Mouse (Mus musculus): ENCODE results near the gene Cdc42bpb. TPM values are rescaled to one million over a fixed set of nuclear protein-coding genes. Genes with fewer than 3 reads are reported as not detected.

Cdc42bpb gene
- polyA plus RNA-seq, 1 experiment, result 56.8 TPM

- TF ChIP-seq CTCF (IDR thresholded peaks at IDR 0.05; ENCODE audit: control insufficient read depth, insufficient read depth, insufficient replicate concordance, low read depth, low read length) (no peak), POLR2A (IDR thresholded peaks at IDR 0.05; ENCODE audit: control insufficient read depth, low read depth, low read length) (no peak)
- H3K27me3 ChIP-seq (ENCODE audit: control insufficient read depth, insufficient read depth, low read length), result no peaks in the 10 kb centered on the region
- H3K36me3 ChIP-seq (ENCODE audit: control insufficient read depth, insufficient read depth, low read length), result no peaks in the 10 kb centered on the region
- no peaks in the 10 kb centered on the region for H3K4me1 ChIP-seq (ENCODE audit: control insufficient read depth, insufficient read depth, low read length)
- no peak overlapping the region for H3K4me3 ChIP-seq (ENCODE audit: control insufficient read depth, low read depth, low read length)
- H3K27ac ChIP-seq (ENCODE audit: control insufficient read depth, insufficient read depth, low read depth, low read length), result no peak overlapping the region
Observed at GRCm38 (mm10) chr12:111324949-111325348, 52.6 kb downstream of the Cdc42bpb start.

GRCm38 (mm10) chr12:111324536-111324935 lies 53.0 kb downstream of the Cdc42bpb start:
- no peaks in the 10 kb centered on the region for H3K4me1 ChIP-seq (ENCODE audit: control insufficient read depth, insufficient read depth, low read length)
- H3K36me3 ChIP-seq (ENCODE audit: control insufficient read depth, insufficient read depth, low read length), result no peaks in the 10 kb centered on the region
- TF ChIP-seq POLR2A (IDR thresholded peaks at IDR 0.05; ENCODE audit: control insufficient read depth, low read depth, low read length) (no peak), CTCF (IDR thresholded peaks at IDR 0.05; ENCODE audit: control insufficient read depth, insufficient read depth, insufficient replicate concordance, low read depth, low read length) (no peak)
- H3K4me3 ChIP-seq (ENCODE audit: control insufficient read depth, low read depth, low read length), result no peak overlapping the region
- H3K27ac ChIP-seq (ENCODE audit: control insufficient read depth, insufficient read depth, low read depth, low read length), result no peak overlapping the region
- H3K27me3 ChIP-seq (ENCODE audit: control insufficient read depth, insufficient read depth, low read length), result no peaks in the 10 kb centered on the region

- H3K27me3 ChIP-seq (ENCODE audit: control insufficient read depth, insufficient read depth, low read length), result no peaks in the 10 kb centered on the region
- H3K36me3 ChIP-seq (ENCODE audit: control insufficient read depth, insufficient read depth, low read length), result no peaks in the 10 kb centered on the region
- H3K4me3 ChIP-seq (ENCODE audit: control insufficient read depth, low read depth, low read length), result no peak overlapping the region
- no peak overlapping the region for H3K27ac ChIP-seq (ENCODE audit: control insufficient read depth, insufficient read depth, low read depth, low read length)
- no peaks in the 10 kb centered on the region for H3K4me1 ChIP-seq (ENCODE audit: control insufficient read depth, insufficient read depth, low read length)
- TF ChIP-seq CTCF (IDR thresholded peaks at IDR 0.05; ENCODE audit: control insufficient read depth, insufficient read depth, insufficient replicate concordance, low read depth, low read length) (no peak), POLR2A (IDR thresholded peaks at IDR 0.05; ENCODE audit: control insufficient read depth, low read depth, low read length) (no peak)
Observed at GRCm38 (mm10) chr12:111323423-111323822, 54.1 kb downstream of the Cdc42bpb start.

GRCm38 (mm10) chr12:111321832-111322231 lies 55.7 kb downstream of the Cdc42bpb start:
- TF ChIP-seq CTCF (IDR thresholded peaks at IDR 0.05; ENCODE audit: control insufficient read depth, insufficient read depth, insufficient replicate concordance, low read depth, low read length) (no peak), POLR2A (IDR thresholded peaks at IDR 0.05; ENCODE audit: control insufficient read depth, low read depth, low read length) (no peak)
- Histone ChIP-seq H3K27ac (ENCODE audit: control insufficient read depth, insufficient read depth, low read depth, low read length) (no peak overlapping the region), H3K4me1 (ENCODE audit: control insufficient read depth, insufficient read depth, low read length) (no peaks in the 10 kb centered on the region), H3K27me3 (ENCODE audit: control insufficient read depth, insufficient read depth, low read length) (no peaks in the 10 kb centered on the region), H3K4me3 (ENCODE audit: control insufficient read depth, low read depth, low read length) (no peak overlapping the region), H3K36me3 (ENCODE audit: control insufficient read depth, insufficient read depth, low read length) (no peaks in the 10 kb centered on the region)

DNA sequence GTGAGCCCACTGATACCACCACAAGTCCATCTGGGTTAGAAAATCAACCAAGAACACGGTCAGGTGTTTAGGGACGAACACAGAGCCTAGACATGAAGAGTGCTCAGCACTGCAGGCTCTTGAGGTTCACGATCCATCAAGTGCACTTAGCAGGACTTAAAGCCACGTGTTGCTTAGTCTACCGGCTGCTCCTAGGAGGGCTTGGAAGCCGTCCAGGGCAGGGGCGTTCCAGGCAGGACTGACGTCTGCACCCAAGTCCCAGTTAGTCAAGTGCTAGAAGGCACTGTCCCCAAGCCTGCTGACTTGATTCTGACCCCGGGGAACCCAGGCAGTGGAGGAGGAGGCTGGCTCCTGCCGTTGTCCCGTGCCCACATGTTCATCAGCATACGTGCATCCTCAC lies 57.0 kb downstream of the Cdc42bpb start:
- Histone ChIP-seq H3K27me3 (ENCODE audit: control insufficient read depth, insufficient read depth, low read length) (no peaks in the 10 kb centered on the region), H3K4me1 (ENCODE audit: control insufficient read depth, insufficient read depth, low read length) (no peaks in the 10 kb centered on the region), H3K4me3 (ENCODE audit: control insufficient read depth, low read depth, low read length) (no peak overlapping the region), H3K36me3 (ENCODE audit: control insufficient read depth, insufficient read depth, low read length) (no peaks in the 10 kb centered on the region), H3K27ac (ENCODE audit: control insufficient read depth, insufficient read depth, low read depth, low read length) (no peak overlapping the region)
- TF ChIP-seq CTCF (IDR thresholded peaks at IDR 0.05; ENCODE audit: control insufficient read depth, insufficient read depth, insufficient replicate concordance, low read depth, low read length) (no peak), POLR2A (IDR thresholded peaks at IDR 0.05; ENCODE audit: control insufficient read depth, low read depth, low read length) (no peak)

DNA sequence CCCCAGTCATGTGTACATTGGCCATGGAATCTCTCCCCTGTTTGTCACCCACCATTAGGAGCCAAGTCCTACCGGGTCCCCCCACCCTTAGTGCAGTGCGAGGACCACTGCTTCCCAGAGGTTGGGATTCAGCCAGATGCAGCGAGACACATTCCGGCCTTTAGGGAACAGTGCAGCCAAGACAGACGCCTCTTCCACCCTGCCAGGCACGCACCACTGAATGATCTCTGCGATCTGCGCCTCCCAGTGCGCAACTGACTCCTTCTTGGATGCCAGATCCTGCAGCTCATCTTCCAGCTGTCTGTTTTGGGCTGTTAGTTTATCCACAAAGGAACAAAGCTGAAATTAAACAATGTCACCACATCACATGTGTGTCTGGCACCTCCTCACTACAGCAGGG lies 59.8 kb downstream of the Cdc42bpb start:
- no peak overlapping the region for H3K27ac ChIP-seq (ENCODE audit: control insufficient read depth, insufficient read depth, low read depth, low read length)
- H3K27me3 ChIP-seq (ENCODE audit: control insufficient read depth, insufficient read depth, low read length), result no peaks in the 10 kb centered on the region
- no peak overlapping the region for H3K4me3 ChIP-seq (ENCODE audit: control insufficient read depth, low read depth, low read length)
- H3K36me3 ChIP-seq (ENCODE audit: control insufficient read depth, insufficient read depth, low read length), result no peaks in the 10 kb centered on the region
- TF ChIP-seq POLR2A (IDR thresholded peaks at IDR 0.05; ENCODE audit: control insufficient read depth, low read depth, low read length) (no peak), CTCF (IDR thresholded peaks at IDR 0.05; ENCODE audit: control insufficient read depth, insufficient read depth, insufficient replicate concordance, low read depth, low read length) (no peak)
- H3K4me1 ChIP-seq (ENCODE audit: control insufficient read depth, insufficient read depth, low read length), result no peaks in the 10 kb centered on the region

- Histone ChIP-seq H3K27me3 (ENCODE audit: control insufficient read depth, insufficient read depth, low read length) (no peaks in the 10 kb centered on the region), H3K36me3 (ENCODE audit: control insufficient read depth, insufficient read depth, low read length) (no peaks in the 10 kb centered on the region; the same call in 1 of the 2 replicates)
Observed at GRCm38 (mm10) chr12:111314273-111314672, 63.2 kb downstream of the Cdc42bpb start.

GRCm38 (mm10) chr12:111311775-111312174 lies 65.7 kb downstream of the Cdc42bpb start:
- no peaks in the 10 kb centered on the region for H3K4me1 ChIP-seq (ENCODE audit: control insufficient read depth, insufficient read depth, low read length)
- TF ChIP-seq CTCF (IDR thresholded peaks at IDR 0.05; ENCODE audit: control insufficient read depth, insufficient read depth, insufficient replicate concordance, low read depth, low read length) (no peak), POLR2A (IDR thresholded peaks at IDR 0.05; ENCODE audit: control insufficient read depth, low read depth, low read length) (no peak)
- no peak overlapping the region for H3K27ac ChIP-seq (ENCODE audit: control insufficient read depth, insufficient read depth, low read depth, low read length)
- H3K4me3 ChIP-seq (ENCODE audit: control insufficient read depth, low read depth, low read length), result no peak overlapping the region
- H3K27me3 ChIP-seq (ENCODE audit: control insufficient read depth, insufficient read depth, low read length), result no peaks in the 10 kb centered on the region
- no peaks in the 10 kb centered on the region; the same call in 1 of the 2 replicates for H3K36me3 ChIP-seq (ENCODE audit: control insufficient read depth, insufficient read depth, low read length)

More at GRCm38 (mm10) chr12:111314273-111314672, 63.2 kb downstream of the Cdc42bpb start:
- TF ChIP-seq POLR2A (IDR thresholded peaks at IDR 0.05; ENCODE audit: control insufficient read depth, low read depth, low read length) (no peak), CTCF (IDR thresholded peaks at IDR 0.05; ENCODE audit: control insufficient read depth, insufficient read depth, insufficient replicate concordance, low read depth, low read length) (no peak)
- Histone ChIP-seq H3K4me3 (ENCODE audit: control insufficient read depth, low read depth, low read length) (no peak overlapping the region), H3K4me1 (ENCODE audit: control insufficient read depth, insufficient read depth, low read length) (no peaks in the 10 kb centered on the region), H3K27ac (ENCODE audit: control insufficient read depth, insufficient read depth, low read depth, low read length) (no peak overlapping the region)
